Mouse (Mus musculus): ENCODE measurements at regions not wholly inside any gene's neighbourhood (a gene's known extent, or its start where the extent isn't known, plus 50 kb on each side); places are given as distances from the start of the nearest gene placed in this dataset.
A peak's percentile ranks its signal among the peaks of the same experiment; 100 is the strongest.

- intact Hi-C loops (cut with DNase I), result no loop called here
- DNase-seq, result no peak
These were observed 208.2 kb downstream of the Mex3b start for GRCm38 (mm10) chr7:83075159-83075952.

DNA sequence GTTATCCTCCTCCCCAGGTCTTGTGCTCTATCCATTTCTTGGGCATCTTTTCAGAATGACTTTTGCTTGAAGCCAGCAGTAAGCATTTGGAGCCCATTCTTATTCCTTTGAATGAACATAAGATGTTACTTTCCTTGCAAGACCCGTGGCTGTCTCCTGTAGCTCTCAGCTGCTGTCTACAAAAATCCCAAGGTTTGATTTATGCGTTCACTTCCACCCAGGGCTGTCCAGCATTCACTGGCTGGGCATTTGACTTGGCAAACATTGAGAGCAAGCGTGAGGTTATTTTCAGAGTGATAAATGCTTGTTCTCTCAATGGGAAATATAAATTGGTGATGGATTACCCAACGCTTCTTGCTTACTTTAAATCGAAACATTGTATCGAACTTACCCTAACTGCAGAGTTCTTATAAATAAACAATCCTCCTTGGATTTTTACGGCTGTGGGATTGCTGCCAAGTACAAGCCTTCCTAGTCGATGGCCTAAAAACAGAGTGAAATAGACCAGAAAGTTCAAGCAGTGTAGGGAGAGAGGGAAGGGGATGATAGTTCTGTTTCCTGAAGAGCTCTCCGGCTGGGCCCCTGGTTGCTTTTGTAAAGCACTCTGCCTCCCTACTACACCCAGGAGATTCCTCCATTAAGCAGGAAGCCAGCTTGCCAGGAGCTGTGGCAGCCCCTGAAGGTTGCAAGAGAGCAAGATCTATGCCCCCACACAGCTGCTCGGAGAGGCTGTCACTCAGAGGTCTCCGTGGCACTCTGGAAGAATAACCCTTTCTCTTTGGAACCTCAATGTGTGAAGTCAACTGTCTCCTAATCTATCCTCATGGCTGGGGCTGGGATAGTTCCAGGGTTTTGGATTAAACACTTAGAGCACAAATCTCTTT, 210.1 kb downstream of the Mex3b start:
- no peak for DNase-seq
- intact Hi-C loops (cut with DNase I), result no loop called here

GRCm38 (mm10) chr7:83077919-83078265, 210.8 kb downstream of the Mex3b start:
- no peak for DNase-seq
- intact Hi-C loops (cut with DNase I), result no loop called here

- intact Hi-C loops (cut with DNase I), result no loop called here
- DNase-seq, result no peak
These were observed 211.6 kb downstream of the Mex3b start for GRCm38 (mm10) chr7:83078695-83079094.

DNA sequence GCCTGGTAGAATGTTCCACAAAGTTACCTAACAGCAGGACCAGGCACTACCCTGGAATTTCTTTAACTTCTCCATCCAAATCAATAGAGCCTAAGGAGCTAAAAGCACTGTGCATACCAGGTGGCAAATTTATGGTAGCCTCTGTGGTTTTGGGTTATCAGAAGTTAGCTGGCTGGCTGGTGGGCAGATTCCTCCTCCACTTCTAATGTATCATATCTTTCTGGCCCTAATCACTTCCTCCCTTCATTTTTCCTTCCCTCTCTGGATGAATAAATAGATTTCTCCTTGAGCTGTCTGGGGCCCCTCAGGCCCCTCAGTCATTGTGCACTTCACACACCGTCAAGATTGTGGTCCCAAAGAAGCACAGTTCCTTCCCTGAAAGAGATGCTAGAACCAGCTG, 212.7 kb downstream of the Mex3b start:
- no peak for DNase-seq

DNA sequence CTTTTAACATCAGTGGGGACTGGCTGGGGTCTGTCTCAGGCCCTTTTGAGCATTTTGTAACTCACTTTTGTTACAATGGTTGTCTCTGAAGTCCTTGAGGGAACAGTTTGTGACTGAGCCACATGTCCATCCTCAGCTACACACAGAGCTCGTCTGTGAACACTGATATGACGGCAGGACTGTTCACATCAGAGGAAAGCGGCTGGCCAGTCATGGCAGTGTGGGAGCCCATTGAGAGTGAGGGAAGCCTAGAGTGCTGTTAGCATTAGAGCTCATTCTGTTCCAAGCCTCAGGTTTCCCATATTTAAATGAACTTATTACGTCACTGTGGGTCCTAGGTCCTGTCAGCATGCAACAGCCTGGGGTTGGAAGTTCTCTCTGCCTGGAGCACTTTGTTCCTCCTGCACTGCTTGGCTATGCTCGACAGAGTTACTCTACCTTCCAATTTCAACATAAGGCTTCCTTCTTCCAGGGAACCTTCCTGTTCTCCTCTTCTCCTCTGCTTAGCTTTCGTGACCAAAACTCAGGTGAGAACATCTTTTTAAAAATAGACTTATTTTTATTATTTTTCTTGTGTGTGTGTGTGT, 217.5 kb downstream of the Mex3b start:
- intact Hi-C loops (cut with DNase I), result no loop called here
- no peak for DNase-seq

More for the DNA sequence above, 212.7 kb downstream of the Mex3b start:
- intact Hi-C loops (cut with DNase I), result no loop called here

GRCm38 (mm10) chr7:83085547-83086158, 218.5 kb downstream of the Mex3b start:
- DNase-seq, result no peak
- intact Hi-C loops (cut with DNase I), result no loop called here

DNA sequence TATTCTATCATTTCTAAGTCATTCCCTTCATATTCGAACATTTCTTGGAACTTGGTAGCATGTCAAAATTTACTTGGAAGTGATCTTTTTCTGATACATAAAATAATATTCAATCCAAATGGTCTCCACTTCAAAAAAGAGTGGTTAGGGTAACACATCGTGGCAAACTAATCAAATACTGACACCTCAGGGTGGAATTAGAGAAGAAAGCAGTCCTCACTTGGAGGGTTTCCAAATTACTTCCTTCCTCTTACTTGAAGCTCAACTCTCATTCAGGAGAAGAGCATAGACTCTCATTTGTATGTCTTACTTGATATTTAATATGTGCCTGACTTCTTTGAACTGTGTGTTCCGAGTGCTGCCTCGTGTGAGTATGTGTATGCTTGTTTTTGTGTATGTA, 220.3 kb downstream of the Mex3b start:
- intact Hi-C loops (cut with DNase I), result no loop called here
- no peak for DNase-seq

GRCm38 (mm10) chr7:83088125-83088524, 221.0 kb downstream of the Mex3b start:
- DNase-seq, result no peak
- intact Hi-C loops (cut with DNase I), result no loop called here

DNA sequence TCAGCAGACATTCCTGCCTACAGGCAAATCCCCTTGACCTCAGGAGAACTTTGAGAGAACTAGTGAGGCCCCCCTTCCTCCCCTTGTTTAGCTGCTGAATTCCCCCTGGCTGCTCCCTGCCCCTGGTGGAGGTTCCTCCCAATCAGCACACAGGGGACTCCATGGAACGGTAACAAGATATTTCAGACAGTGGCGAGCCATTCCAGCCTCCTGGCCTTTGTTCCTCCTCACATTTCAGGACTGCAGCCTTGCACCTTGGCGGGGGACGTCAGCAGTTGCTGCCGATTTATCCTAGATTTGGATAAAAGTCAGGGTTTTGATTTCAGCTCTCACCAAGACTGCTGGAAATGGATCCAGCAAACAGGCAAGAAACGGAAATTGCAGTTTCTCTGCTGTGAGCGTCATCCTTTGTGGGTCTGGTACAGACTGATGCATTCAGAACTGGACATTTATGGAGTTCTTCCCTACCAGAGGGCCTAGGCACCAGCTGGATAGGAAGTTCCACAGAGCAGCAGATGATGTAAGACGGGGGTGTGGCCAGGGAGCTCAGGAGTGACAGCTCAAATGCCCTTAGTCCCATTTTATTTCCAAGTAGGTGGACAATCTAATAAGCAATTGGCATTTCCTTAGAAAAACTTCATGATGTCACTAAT, 222.3 kb downstream of the Mex3b start:
- DNase-seq, result peak in 1 of 2 experiments; percentile 16
- intact Hi-C loops (cut with DNase I), result no loop called here

- intact Hi-C loops (cut with DNase I), result no loop called here
- no peak for DNase-seq
These were observed 226.8 kb downstream of the Mex3b start for GRCm38 (mm10) chr7:83093923-83094355.

DNA sequence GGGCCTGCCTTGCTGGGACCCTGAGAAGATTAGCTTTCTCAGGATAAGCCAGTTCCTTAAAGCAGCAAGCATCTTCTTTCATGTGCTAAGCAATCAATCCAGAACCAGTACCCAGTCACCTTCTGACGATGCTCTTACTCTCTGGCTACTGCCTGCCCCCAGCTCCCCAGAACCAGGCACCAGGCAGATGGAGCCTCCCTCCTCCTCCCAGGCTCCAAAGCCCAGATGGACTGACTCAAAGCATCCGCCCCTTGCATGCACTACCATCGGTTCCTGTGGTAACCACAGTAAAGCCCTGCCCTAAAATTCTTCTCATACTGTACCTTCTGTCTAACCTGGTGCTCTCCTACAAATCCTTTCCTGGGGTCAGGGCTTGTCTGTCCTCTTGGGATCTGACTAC, 227.8 kb downstream of the Mex3b start:
- no peak for DNase-seq

GRCm38 (mm10) chr7:83095593-83095992, 228.5 kb downstream of the Mex3b start:
- no peak for DNase-seq
- intact Hi-C loops (cut with DNase I), result no loop called here

More for the DNA sequence above, 227.8 kb downstream of the Mex3b start:
- intact Hi-C loops (cut with DNase I), result no loop called here

- intact Hi-C loops (cut with DNase I), result no loop called here
- no peak for DNase-seq
These were observed 237.3 kb downstream of the Mex3b start for GRCm38 (mm10) chr7:83104426-83104825.

DNA sequence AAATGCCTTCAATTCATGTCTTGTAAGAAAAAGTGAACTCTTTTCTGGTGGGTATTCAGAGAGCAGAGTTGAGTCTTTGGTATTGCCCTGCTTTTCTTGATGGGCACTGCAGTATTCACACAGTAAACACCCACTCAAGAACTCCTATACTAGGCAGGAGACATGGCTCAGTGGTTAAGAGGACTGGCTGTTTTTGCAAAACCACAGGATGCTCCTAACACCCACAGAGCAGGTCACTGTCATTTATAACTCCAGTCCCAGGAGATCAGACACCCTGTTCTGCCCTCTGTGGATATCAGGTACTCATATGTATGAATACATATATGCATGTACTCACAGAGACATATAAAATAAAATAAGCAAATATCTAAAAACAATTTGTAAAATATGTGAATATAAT, 238.5 kb downstream of the Mex3b start:
- intact Hi-C loops (cut with DNase I), result no loop called here
- DNase-seq, result no peak

GRCm38 (mm10) chr7:83111217-83111823, 244.2 kb downstream of the Mex3b start:
- DNase-seq, result no peak
- intact Hi-C loops (cut with DNase I), result no loop called here

DNA sequence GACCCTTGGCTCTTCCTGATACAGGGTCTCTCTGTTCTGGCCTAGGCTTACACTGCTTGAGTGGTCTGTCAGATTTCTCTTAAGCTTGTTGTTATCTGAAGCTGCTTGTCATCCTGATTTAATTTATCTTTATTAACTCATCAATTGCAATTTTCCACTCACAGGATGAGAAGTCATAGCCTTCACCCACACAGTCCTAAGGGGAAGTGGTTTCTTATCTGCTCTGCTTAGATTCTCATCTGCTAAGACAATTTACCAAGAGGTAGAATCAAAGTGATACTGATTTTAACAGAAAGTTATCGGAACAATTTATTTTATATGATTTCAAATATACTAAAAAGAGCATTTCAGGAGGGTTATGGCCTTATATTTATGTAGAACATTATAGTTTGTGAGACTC, 249.4 kb downstream of the Mex3b start:
- intact Hi-C loops (cut with DNase I), result no loop called here
- no peak for DNase-seq

- no peak for DNase-seq
- intact Hi-C loops (cut with DNase I), result no loop called here
These were observed 249.9 kb downstream of the Mex3b start for GRCm38 (mm10) chr7:83117065-83117464.

- intact Hi-C loops (cut with DNase I), result loop anchor here (10.0 kb wide), 1 partner anchor 411 kb away; no protein-coding TSS in a partner anchor
- no peak for DNase-seq
These were observed 259.1 kb downstream of the Mex3b start for GRCm38 (mm10) chr7:83126196-83126595.

DNA sequence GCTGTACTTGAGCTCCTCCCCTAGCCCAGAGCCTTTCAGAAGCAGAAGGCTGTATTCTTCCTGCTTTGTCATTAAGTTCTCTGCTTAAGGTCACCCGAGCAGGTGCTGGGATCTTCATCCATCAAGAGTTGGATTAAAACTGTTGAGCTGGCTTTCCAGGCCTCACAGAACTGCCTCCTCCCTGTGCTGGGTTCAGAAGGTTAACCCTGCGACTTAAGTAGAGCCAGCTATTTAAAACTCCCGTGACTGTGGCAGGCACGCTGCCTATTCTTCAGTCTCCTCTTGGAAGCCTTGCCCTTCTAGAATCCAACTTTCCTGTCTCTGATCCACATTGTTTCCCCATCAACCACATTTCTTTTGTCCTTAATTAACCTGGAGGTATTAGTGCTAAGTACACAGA, 273.1 kb downstream of the Mex3b start:
- intact Hi-C loops (cut with DNase I), result no loop called here
- peak; percentile 5 to 18 for DNase-seq

Data from heart, postnatal 14 days (tissue).